Comparison of ENCODE assay signal across 8 mouse cellular contexts in the genomic region with DNA sequence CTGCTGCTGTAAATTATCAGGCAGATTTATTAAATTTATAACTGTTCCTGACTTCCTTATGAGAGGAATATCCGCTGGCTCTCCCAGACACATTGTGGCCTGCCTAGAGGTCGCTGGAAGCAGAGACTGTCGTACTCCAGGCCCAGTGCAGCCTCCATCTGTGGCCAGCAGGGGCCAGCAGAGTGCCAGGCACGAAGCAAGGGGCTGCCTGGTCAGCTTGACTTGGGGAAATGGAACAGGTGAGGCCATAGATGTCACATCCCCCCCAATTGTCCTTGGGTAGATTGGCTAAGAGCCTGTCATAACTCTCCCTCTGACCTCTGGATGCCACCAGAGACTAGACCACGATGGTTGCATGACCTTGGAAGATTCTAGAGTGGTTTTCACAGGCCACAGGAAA. TPM values are rescaled to one million over a fixed set of nuclear protein-coding genes. Genes with fewer than 3 reads are reported as not detected.
A peak's percentile ranks its signal among the peaks of the same experiment; 100 is the strongest.
DNase-seq lines count a peak whose midpoint lies in the region; ATAC-seq and TF ChIP-seq lines count a peak whose summit lies in the region.

No protein-coding gene starts in this region.

- H3K4me3 ChIP-seq in bone marrow, adult 2 months (replicated peaks; ENCODE audit: control insufficient read depth, low read depth, low read length): no peak overlapping the region
- no peak overlapping the region for H3K4me3 ChIP-seq in forebrain, embryonic 11.5 days (ENCODE audit: low read depth, low read length)

- TF ChIP-seq CTCF in bone marrow, adult 2 months (IDR thresholded peaks at IDR 0.05; ENCODE audit: control insufficient read depth, insufficient read depth, low read length): peak; percentile 87

- no peak overlapping the region for H3K27ac ChIP-seq in bone marrow, adult 2 months (ENCODE audit: control insufficient read depth, insufficient read depth, low read depth, low read length, poor library complexity)
- no peak overlapping the region for H3K27ac ChIP-seq in forebrain, embryonic 11.5 days (ENCODE audit: low read depth, low read length)

- TF ChIP-seq POLR2A in bone marrow, adult 2 months (IDR thresholded peaks at IDR 0.05; ENCODE audit: borderline replicate concordance, control insufficient read depth, low read depth, low read length): no peak

- WGBS in bone marrow, adult 2 months: 25% methylated on average over 5 of the region's 5 CpGs
- WGBS in forebrain, embryonic 11.5 days: 35% methylated on average over 5 of the region's 5 CpGs

- no peaks in the 10 kb centered on the region for H3K9me3 ChIP-seq in forebrain, embryonic 11.5 days (ENCODE audit: control insufficient read depth, low read length)

- no peaks in the 10 kb centered on the region for H3K27me3 ChIP-seq in forebrain, embryonic 11.5 days (ENCODE audit: control insufficient read depth, insufficient read depth, low read length)

- DNase-seq in ES-CJ7 (ENCODE audit: low read depth, low spot score): peak; percentile 69
- DNase-seq in forebrain, embryonic 11.5 days (ENCODE audit: low spot score): peak; percentile 78
- peak; percentile 86 for DNase-seq in heart, postnatal 4 days
- peak; percentile 41 for DNase-seq in layer of hippocampus, adult 9-11 months
- DNase-seq in lung, postnatal 4 days: peak; percentile 68 to 80
- DNase-seq in right cerebral cortex, adult 2 months (ENCODE audit: low spot score in 2 of 2): peak; percentile 72 to 78

- ATAC-seq in forebrain, embryonic 11.5 days (replicated peaks; ENCODE audit: low FRiP score): peak; percentile 51; the same call in 1 of the 2 replicates
- ATAC-seq in activated CD4-positive, CD25-positive, alpha-beta regulatory T cell, adult 4 months: no peak

- H3K9ac ChIP-seq in forebrain, embryonic 11.5 days (ENCODE audit: low read length): no peak overlapping the region

- no peaks in the 10 kb centered on the region; the same call in 1 of the 2 replicates for H3K36me3 ChIP-seq in forebrain, embryonic 11.5 days (ENCODE audit: control insufficient read depth, insufficient read depth, low read length)

- no peaks in the 10 kb centered on the region for H3K4me1 ChIP-seq in bone marrow, adult 2 months (ENCODE audit: control insufficient read depth, insufficient read depth, low read length)
- H3K4me1 ChIP-seq in forebrain, embryonic 11.5 days (replicated peaks; ENCODE audit: control insufficient read depth, insufficient read depth, low read length): no peaks in the 10 kb centered on the region

- no peak overlapping the region for H3K4me2 ChIP-seq in forebrain, embryonic 11.5 days (ENCODE audit: low read depth, low read length, severe bottlenecking)

RNA-seq across cellular contexts. Expression of gene Katnb1, which starts 18.0 kb away (rescaled TPM):
- 4.4 and 21.7 TPM in 2 replicates for polyA plus RNA-seq in bone marrow, adult 2 months (2011; ENCODE audit: insufficient read depth, insufficient read length, low replicate concordance, missing spikeins)
- 37.3 and 37.5 TPM in 2 replicates for polyA plus RNA-seq in forebrain, embryonic 11.5 days (2014; fragmentation: Nextera tagmentation; extraction: Ambion mirVana)
- 10 to 100 TPM; 13.0 to 15.0 TPM for total RNA-seq in heart, postnatal 4 days (2021)
- polyA plus RNA-seq in activated CD4-positive, CD25-positive, alpha-beta regulatory T cell, adult 4 months (2017; shearing (Covaris generic)): 10 to 100 TPM; 10.8 to 14.4 TPM

RNA-seq across cellular contexts. Expression of gene Drc7, which starts 44.1 kb away (rescaled TPM):
- polyA plus RNA-seq in bone marrow, adult 2 months (2011; ENCODE audit: insufficient read depth, insufficient read length, low replicate concordance, missing spikeins): 2.8 and 3.1 TPM in 2 replicates
- polyA plus RNA-seq in forebrain, embryonic 11.5 days (2014; fragmentation: Nextera tagmentation; extraction: Ambion mirVana): 0.12 TPM in 1 of 2 replicates, not detected in the other
- total RNA-seq in heart, postnatal 4 days (2021): not detected
- not detected for polyA plus RNA-seq in activated CD4-positive, CD25-positive, alpha-beta regulatory T cell, adult 4 months (2017; shearing (Covaris generic))
